Mouse (Mus musculus): ENCODE results near the gene Zfhx3. TPM values are rescaled to one million over a fixed set of nuclear protein-coding genes. Genes with fewer than 3 reads are reported as not detected.

The Zfhx3 gene
- polyA plus RNA-seq, 1 experiment = 14.0 TPM

- Histone ChIP-seq H3K27me3 (ENCODE audit: control insufficient read depth, insufficient read depth, low read length, poor library complexity, severe bottlenecking) (no peaks in the 10 kb centered on the region), H3K4me3 (ENCODE audit: low read depth, low read length) (no peak overlapping the region), H3K27ac (ENCODE audit: insufficient read depth, low read length) (no peak overlapping the region), H3K9me3 (replicated peaks; ENCODE audit: control insufficient read depth, insufficient read depth, low read length, poor library complexity, severe bottlenecking) (no peaks in the 10 kb centered on the region), H3K36me3 (ENCODE audit: control insufficient read depth, insufficient read depth, low read length, poor library complexity, severe bottlenecking) (no peaks in the 10 kb centered on the region), H3K4me1 (ENCODE audit: control insufficient read depth, insufficient read depth, low read length) (no peaks in the 10 kb centered on the region), H3K9ac (ENCODE audit: low read depth, poor library complexity, severe bottlenecking) (no peak overlapping the region)
- TF ChIP-seq CTCF (IDR thresholded peaks at IDR 0.05; ENCODE audit: low read depth, low read length) (no peak), POLR2A (IDR thresholded peaks at IDR 0.05; ENCODE audit: insufficient read depth, low read length) (no peak), EP300 (IDR thresholded peaks at IDR 0.05; ENCODE audit: insufficient read depth, low read depth, low read length) (no peak)
These were observed 927.0 kb downstream of the Zfhx3 start for GRCm38 (mm10) chr8:108869420-108869819.

DNA sequence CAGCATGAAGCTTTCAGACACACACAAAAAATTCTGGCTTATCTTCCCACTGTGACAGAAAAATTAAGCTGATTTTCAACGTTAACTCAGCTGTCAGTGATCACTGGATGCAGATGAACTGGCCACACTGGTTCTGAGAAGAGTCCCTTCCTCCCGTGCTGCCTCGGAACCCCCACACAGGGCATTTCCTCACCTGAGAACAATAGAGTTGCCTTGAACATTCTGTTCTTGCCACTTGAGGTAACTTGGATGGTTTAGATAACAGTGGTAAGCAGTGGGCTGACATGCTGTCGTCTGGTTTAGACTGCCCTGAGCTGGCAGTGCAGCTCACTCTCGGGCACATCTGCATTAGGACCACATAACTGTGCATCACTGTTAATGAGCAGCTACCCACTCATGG is 927.5 kb downstream of the Zfhx3 start:
- no peak for TF ChIP-seq CTCF (IDR thresholded peaks at IDR 0.05; ENCODE audit: low read depth, low read length)
- no peak for TF ChIP-seq POLR2A (IDR thresholded peaks at IDR 0.05; ENCODE audit: insufficient read depth, low read length)
- TF ChIP-seq EP300 (IDR thresholded peaks at IDR 0.05; ENCODE audit: insufficient read depth, low read depth, low read length) = no peak
- H3K36me3 ChIP-seq (ENCODE audit: control insufficient read depth, insufficient read depth, low read length, poor library complexity, severe bottlenecking) = no peaks in the 10 kb centered on the region
- H3K27ac ChIP-seq (ENCODE audit: insufficient read depth, low read length) = no peak overlapping the region
- no peak overlapping the region for H3K4me3 ChIP-seq (ENCODE audit: low read depth, low read length)
- no peak overlapping the region for H3K9ac ChIP-seq (ENCODE audit: low read depth, poor library complexity, severe bottlenecking)
- H3K27me3 ChIP-seq (ENCODE audit: control insufficient read depth, insufficient read depth, low read length, poor library complexity, severe bottlenecking) = no peaks in the 10 kb centered on the region
- H3K9me3 ChIP-seq (replicated peaks; ENCODE audit: control insufficient read depth, insufficient read depth, low read length, poor library complexity, severe bottlenecking) = no peaks in the 10 kb centered on the region
- no peaks in the 10 kb centered on the region for H3K4me1 ChIP-seq (ENCODE audit: control insufficient read depth, insufficient read depth, low read length)

- TF ChIP-seq POLR2A (IDR thresholded peaks at IDR 0.05; ENCODE audit: insufficient read depth, low read length) = no peak
- no peak for TF ChIP-seq EP300 (IDR thresholded peaks at IDR 0.05; ENCODE audit: insufficient read depth, low read depth, low read length)
- TF ChIP-seq CTCF (IDR thresholded peaks at IDR 0.05; ENCODE audit: low read depth, low read length) = no peak
- Histone ChIP-seq H3K27ac (ENCODE audit: insufficient read depth, low read length) (no peak overlapping the region), H3K4me1 (ENCODE audit: control insufficient read depth, insufficient read depth, low read length) (no peaks in the 10 kb centered on the region), H3K27me3 (ENCODE audit: control insufficient read depth, insufficient read depth, low read length, poor library complexity, severe bottlenecking) (no peaks in the 10 kb centered on the region), H3K9me3 (replicated peaks; ENCODE audit: control insufficient read depth, insufficient read depth, low read length, poor library complexity, severe bottlenecking) (no peaks in the 10 kb centered on the region), H3K9ac (ENCODE audit: low read depth, poor library complexity, severe bottlenecking) (no peak overlapping the region), H3K4me3 (ENCODE audit: low read depth, low read length) (no peak overlapping the region), H3K36me3 (ENCODE audit: control insufficient read depth, insufficient read depth, low read length, poor library complexity, severe bottlenecking) (no peaks in the 10 kb centered on the region)
These were observed 927.9 kb downstream of the Zfhx3 start for GRCm38 (mm10) chr8:108870371-108870770.

DNA sequence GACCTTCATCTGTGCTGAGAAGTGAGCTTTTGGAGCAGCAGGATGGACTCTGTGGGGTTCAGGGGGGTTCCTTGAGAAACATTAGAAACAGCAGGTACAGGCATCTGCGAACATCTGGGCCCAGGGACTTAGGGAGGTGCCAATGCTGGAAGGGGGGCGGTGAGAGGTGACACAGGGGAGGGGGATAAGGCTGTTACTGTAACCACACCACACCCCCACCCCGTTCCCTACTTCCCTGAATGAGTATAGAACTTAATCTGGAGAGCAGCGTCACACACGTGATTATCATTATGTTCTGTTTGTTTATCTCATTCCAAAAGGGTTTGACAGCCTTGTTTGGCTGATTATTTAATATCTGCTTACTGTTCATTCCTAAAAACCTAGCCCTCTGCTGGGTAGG is 933.3 kb downstream of the Zfhx3 start:
- H3K4me1 ChIP-seq (ENCODE audit: control insufficient read depth, insufficient read depth, low read length) = no peaks in the 10 kb centered on the region
- no peak overlapping the region for H3K27ac ChIP-seq (ENCODE audit: insufficient read depth, low read length)
- no peaks in the 10 kb centered on the region for H3K27me3 ChIP-seq (ENCODE audit: control insufficient read depth, insufficient read depth, low read length, poor library complexity, severe bottlenecking)
- H3K9me3 ChIP-seq (replicated peaks; ENCODE audit: control insufficient read depth, insufficient read depth, low read length, poor library complexity, severe bottlenecking) = no peaks in the 10 kb centered on the region
- H3K36me3 ChIP-seq (ENCODE audit: control insufficient read depth, insufficient read depth, low read length, poor library complexity, severe bottlenecking) = no peaks in the 10 kb centered on the region
- H3K4me3 ChIP-seq (ENCODE audit: low read depth, low read length) = no peak overlapping the region
- TF ChIP-seq CTCF (IDR thresholded peaks at IDR 0.05; ENCODE audit: low read depth, low read length) = no peak
- no peak for TF ChIP-seq POLR2A (IDR thresholded peaks at IDR 0.05; ENCODE audit: insufficient read depth, low read length)
- no peak for TF ChIP-seq EP300 (IDR thresholded peaks at IDR 0.05; ENCODE audit: insufficient read depth, low read depth, low read length)
- H3K9ac ChIP-seq (ENCODE audit: low read depth, poor library complexity, severe bottlenecking) = no peak overlapping the region

GRCm38 (mm10) chr8:108880101-108880500 is 937.7 kb downstream of the Zfhx3 start:
- Histone ChIP-seq H3K27ac (ENCODE audit: insufficient read depth, low read length) (no peak overlapping the region), H3K27me3 (ENCODE audit: control insufficient read depth, insufficient read depth, low read length, poor library complexity, severe bottlenecking) (no peaks in the 10 kb centered on the region), H3K4me3 (ENCODE audit: low read depth, low read length) (no peak overlapping the region), H3K9me3 (replicated peaks; ENCODE audit: control insufficient read depth, insufficient read depth, low read length, poor library complexity, severe bottlenecking) (no peaks in the 10 kb centered on the region), H3K36me3 (ENCODE audit: control insufficient read depth, insufficient read depth, low read length, poor library complexity, severe bottlenecking) (no peaks in the 10 kb centered on the region), H3K4me1 (ENCODE audit: control insufficient read depth, insufficient read depth, low read length) (no peaks in the 10 kb centered on the region), H3K9ac (ENCODE audit: low read depth, poor library complexity, severe bottlenecking) (no peak overlapping the region)
- TF ChIP-seq EP300 (IDR thresholded peaks at IDR 0.05; ENCODE audit: insufficient read depth, low read depth, low read length) (no peak), CTCF (IDR thresholded peaks at IDR 0.05; ENCODE audit: low read depth, low read length) (no peak), POLR2A (IDR thresholded peaks at IDR 0.05; ENCODE audit: insufficient read depth, low read length) (no peak)

GRCm38 (mm10) chr8:108881336-108881735 is 938.9 kb downstream of the Zfhx3 start:
- Histone ChIP-seq H3K27ac (ENCODE audit: insufficient read depth, low read length) (no peak overlapping the region), H3K4me1 (ENCODE audit: control insufficient read depth, insufficient read depth, low read length) (no peaks in the 10 kb centered on the region), H3K27me3 (ENCODE audit: control insufficient read depth, insufficient read depth, low read length, poor library complexity, severe bottlenecking) (no peaks in the 10 kb centered on the region), H3K4me3 (ENCODE audit: low read depth, low read length) (no peak overlapping the region), H3K9ac (ENCODE audit: low read depth, poor library complexity, severe bottlenecking) (no peak overlapping the region), H3K9me3 (replicated peaks; ENCODE audit: control insufficient read depth, insufficient read depth, low read length, poor library complexity, severe bottlenecking) (no peaks in the 10 kb centered on the region), H3K36me3 (ENCODE audit: control insufficient read depth, insufficient read depth, low read length, poor library complexity, severe bottlenecking) (no peaks in the 10 kb centered on the region)
- no peak for TF ChIP-seq POLR2A (IDR thresholded peaks at IDR 0.05; ENCODE audit: insufficient read depth, low read length)
- TF ChIP-seq CTCF (IDR thresholded peaks at IDR 0.05; ENCODE audit: low read depth, low read length) = no peak
- TF ChIP-seq EP300 (IDR thresholded peaks at IDR 0.05; ENCODE audit: insufficient read depth, low read depth, low read length) = no peak
